12 mouse cellular contexts compared by ENCODE assay signal in the genomic region with DNA sequence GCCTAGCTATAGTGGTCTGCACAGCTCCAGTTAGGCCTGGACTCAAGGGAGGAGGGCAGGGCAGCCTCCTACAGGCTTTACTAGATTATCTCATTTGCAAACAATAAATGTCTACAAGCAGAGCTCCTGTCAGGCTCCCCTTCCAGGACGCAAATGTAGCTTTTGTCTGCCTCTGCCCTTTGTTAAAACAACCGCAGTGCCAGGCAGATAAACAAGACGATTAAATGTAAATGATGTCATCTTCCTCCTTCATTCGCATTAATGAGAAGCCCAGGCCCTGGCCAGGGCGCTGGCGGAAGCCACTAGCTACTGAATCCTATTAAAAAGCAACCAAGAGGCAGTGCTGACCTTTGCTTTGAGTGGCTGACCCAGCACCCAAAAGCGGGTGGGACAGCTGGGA.
A peak's percentile ranks its signal among the peaks of the same experiment; 100 is the strongest.
DNase-seq lines count a peak whose midpoint lies in the region; ATAC-seq and TF ChIP-seq lines count a peak whose summit lies in the region.
"Had no signal": no experiment of that assay in that cellular context is flagged by ENCODE, and none has a peak within 500 bp of the region (broad histone marks: within the 10 kb centered on the region; RNA-seq: fewer than 3 reads in every experiment).

No protein-coding gene starts in this region.

- H3K36me3 ChIP-seq in forebrain, embryonic 10.5 days (replicated peaks) = no peaks in the 10 kb centered on the region
- no peaks in the 10 kb centered on the region for H3K36me3 ChIP-seq in forebrain, embryonic 11.5 days (ENCODE audit: control insufficient read depth, insufficient read depth, low read length)
- no peaks in the 10 kb centered on the region for H3K36me3 ChIP-seq in midbrain, embryonic 11.5 days (ENCODE audit: control insufficient read depth, insufficient read depth, low read length)
- H3K36me3 ChIP-seq in midbrain, postnatal 0 days (ENCODE audit: insufficient read depth, low read length) = no peaks in the 10 kb centered on the region
- H3K36me3 ChIP-seq: limb, embryonic 10.5 days; lung, embryonic 15.5 days had no signal

- peaks cover 77% of the 10 kb centered on the region for H3K4me1 ChIP-seq in forebrain, embryonic 10.5 days
- H3K4me1 ChIP-seq in forebrain, embryonic 11.5 days (replicated peaks; ENCODE audit: control insufficient read depth, insufficient read depth, low read length) = peaks cover 19% of the 10 kb centered on the region
- peaks cover 39% of the 10 kb centered on the region for H3K4me1 ChIP-seq in midbrain, embryonic 11.5 days (ENCODE audit: control insufficient read depth, insufficient read depth, low read length)
- H3K4me1 ChIP-seq in midbrain, postnatal 0 days (ENCODE audit: insufficient read depth, low read length) = no peaks in the 10 kb centered on the region

- peaks cover 68% of the 10 kb centered on the region for H3K27me3 ChIP-seq in forebrain, embryonic 10.5 days (ENCODE audit: poor library complexity, severe bottlenecking)
- no peaks in the 10 kb centered on the region for H3K27me3 ChIP-seq in forebrain, embryonic 11.5 days (ENCODE audit: control insufficient read depth, insufficient read depth, low read length)
- peaks cover 21% of the 10 kb centered on the region for H3K27me3 ChIP-seq in midbrain, embryonic 11.5 days (ENCODE audit: control insufficient read depth, insufficient read depth, low read length)
- no peaks in the 10 kb centered on the region for H3K27me3 ChIP-seq in midbrain, postnatal 0 days (ENCODE audit: insufficient read depth, low read length)
- H3K27me3 ChIP-seq: lung, embryonic 15.5 days had no signal

- no peaks in the 10 kb centered on the region for H3K9me3 ChIP-seq in forebrain, embryonic 10.5 days
- H3K9me3 ChIP-seq in forebrain, embryonic 11.5 days (ENCODE audit: control insufficient read depth, low read length) = no peaks in the 10 kb centered on the region
- H3K9me3 ChIP-seq in midbrain, embryonic 11.5 days (ENCODE audit: control insufficient read depth, low read length) = no peaks in the 10 kb centered on the region
- no peaks in the 10 kb centered on the region for H3K9me3 ChIP-seq in midbrain, postnatal 0 days (ENCODE audit: low read length)
- H3K9me3 ChIP-seq: limb, embryonic 10.5 days; lung, embryonic 15.5 days had no signal

- intact Hi-C loops in heart, postnatal 10 days (cut with DNase I) = no loop called here

- H3K27ac ChIP-seq in forebrain, embryonic 10.5 days = peak overlapping the region; percentile 69
- no peak overlapping the region for H3K27ac ChIP-seq in forebrain, embryonic 11.5 days (ENCODE audit: low read depth, low read length)
- H3K27ac ChIP-seq in midbrain, embryonic 11.5 days (ENCODE audit: low read depth, low read length) = no peak overlapping the region
- no peak overlapping the region for H3K27ac ChIP-seq in midbrain, postnatal 0 days (ENCODE audit: low read depth, low read length)
- H3K27ac ChIP-seq: lung, embryonic 15.5 days had no signal

- no peak overlapping the region for H3K9ac ChIP-seq in forebrain, embryonic 11.5 days (ENCODE audit: low read length)
- no peak overlapping the region for H3K9ac ChIP-seq in midbrain, embryonic 11.5 days (ENCODE audit: low read length)
- H3K9ac ChIP-seq in midbrain, postnatal 0 days (replicated peaks; ENCODE audit: low read length, poor library complexity, severe bottlenecking) = no peak overlapping the region
- H3K9ac ChIP-seq: lung, embryonic 15.5 days had no signal

- no peak overlapping the region for H3K4me2 ChIP-seq in forebrain, embryonic 11.5 days (ENCODE audit: low read depth, low read length, severe bottlenecking)
- no peak overlapping the region for H3K4me2 ChIP-seq in midbrain, embryonic 11.5 days
- H3K4me2 ChIP-seq in midbrain, postnatal 0 days (ENCODE audit: low read depth, low read length, poor library complexity, severe bottlenecking) = no peak overlapping the region
- H3K4me2 ChIP-seq: lung, embryonic 15.5 days had no signal

- no peak for ATAC-seq in forebrain, embryonic 11.5 days (replicated peaks; ENCODE audit: low FRiP score)
- peak; percentile 33; the same call in 1 of the 2 replicates for ATAC-seq in midbrain, embryonic 11.5 days (ENCODE audit: low FRiP score)
- ATAC-seq in midbrain, postnatal 0 days (ENCODE audit: low FRiP score) = no peak

- no peak for TF ChIP-seq CTCF in midbrain, postnatal 0 days (IDR thresholded peaks at IDR 0.05)

- WGBS in forebrain, embryonic 10.5 days = 27% methylated on average over 7 of the region's 7 CpGs
- WGBS in forebrain, embryonic 11.5 days = 21% methylated on average over 7 of the region's 7 CpGs
- 13% methylated on average over 7 of the region's 7 CpGs for WGBS in midbrain, embryonic 11.5 days
- 20% methylated on average over 7 of the region's 7 CpGs for WGBS in midbrain, postnatal 0 days

- DNase-seq in forebrain, embryonic 10.5 days (ENCODE audit: extremely low spot score, low spot score) = no peak
- no peak for DNase-seq in forebrain, embryonic 11.5 days (ENCODE audit: low spot score)
- DNase-seq in midbrain, embryonic 11.5 days (ENCODE audit: low spot score, missing footprints) = peak; percentile 93
- no peak for DNase-seq in midbrain, postnatal 0 days (ENCODE audit: low spot score)
- peak; percentile 30 to 43 for DNase-seq in heart, postnatal 10 days
- peak; percentile 51 for DNase-seq in retina, embryonic 14.5 days (ENCODE audit: low spot score)
- no peak for DNase-seq in cerebellum, adult 11 months
- DNase-seq in testis, postnatal 14 days (ENCODE audit: low spot score) = no peak
- DNase-seq: gastrocnemius, adult 2 months; right cerebral cortex, postnatal 14 days had no signal

- no peak overlapping the region for H3K4me3 ChIP-seq in forebrain, embryonic 10.5 days
- no peak overlapping the region for H3K4me3 ChIP-seq in forebrain, embryonic 11.5 days (ENCODE audit: low read depth, low read length)
- H3K4me3 ChIP-seq in midbrain, embryonic 11.5 days (ENCODE audit: low read depth, low read length) = no peak overlapping the region
- no peak overlapping the region for H3K4me3 ChIP-seq in midbrain, postnatal 0 days (ENCODE audit: low read depth, low read length)
- H3K4me3 ChIP-seq: gastrocnemius, adult 2 months; limb, embryonic 10.5 days; lung, embryonic 15.5 days had no signal

Comparison
In these comparisons a context has a peak if more than half of its experiments do, and no peak if none do; other contexts are left out.
1. DNase-seq: peak in midbrain, embryonic 11.5 days (single experiment), heart, postnatal 10 days (2 of 2) and retina, embryonic 14.5 days (single experiment); none in forebrain, embryonic 10.5 days (single experiment), forebrain, embryonic 11.5 days (single experiment), midbrain, postnatal 0 days (single experiment), cerebellum, adult 11 months (single experiment) and testis, postnatal 14 days (single experiment).